8 mouse cellular contexts compared by ENCODE assay signal in the genomic region with DNA sequence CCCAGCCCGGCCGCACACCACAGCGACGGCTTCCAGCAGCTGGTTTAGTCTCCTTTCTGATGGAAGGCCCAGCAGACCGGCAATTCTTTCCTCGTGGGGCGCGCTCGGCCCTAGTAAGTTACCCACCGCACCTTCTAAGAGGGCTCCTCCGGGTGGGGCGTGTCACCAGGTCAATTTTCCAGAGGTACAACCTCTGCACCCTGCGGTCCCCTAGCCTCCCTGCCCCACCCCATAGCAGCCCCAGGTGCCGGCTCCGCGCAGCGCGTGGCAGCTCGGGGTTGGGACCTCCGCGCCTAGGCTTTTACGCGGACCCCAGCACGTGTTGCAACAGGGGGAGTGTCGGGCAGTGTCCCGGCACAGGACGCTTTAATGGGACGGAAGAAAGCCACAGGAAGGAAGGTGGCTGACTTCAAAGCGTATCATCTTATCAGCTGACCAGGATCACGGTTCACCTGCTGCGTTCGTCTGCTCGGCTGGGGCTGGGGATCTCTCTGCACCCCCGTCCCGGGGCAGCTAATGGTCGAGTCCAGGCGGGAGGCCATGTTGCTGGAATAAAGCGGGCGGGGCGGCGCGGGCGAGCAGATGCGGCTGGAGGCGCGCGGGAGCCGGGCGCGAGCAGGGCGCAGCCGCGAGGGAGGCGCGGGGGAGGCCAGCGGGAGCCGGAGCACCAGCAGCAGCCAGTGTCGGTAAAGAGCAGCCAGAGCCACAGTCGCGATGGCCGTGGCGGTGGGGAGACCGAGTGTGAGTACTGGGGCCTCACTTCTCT. TPM values are rescaled to one million over a fixed set of nuclear protein-coding genes. Genes with fewer than 3 reads are reported as not detected.
A peak's percentile ranks its signal among the peaks of the same experiment; 100 is the strongest.
DNase-seq lines count a peak whose midpoint lies in the region; ATAC-seq and TF ChIP-seq lines count a peak whose summit lies in the region.

A gene (plus strand): TSS at position 581 of the 766 bp plus-strand sequence.

- peaks cover 48% of the 10 kb centered on the region for H3K79me2 ChIP-seq in MEL (ENCODE audit: control insufficient read depth, insufficient read depth, low read length, poor library complexity)

- TF ChIP-seq POLR2A in MEL (IDR thresholded peaks at IDR 0.05; ENCODE audit: control insufficient read depth in 1 of 2, insufficient read depth in 1 of 2, low read depth in 1 of 2, low read length in 2 of 2, poor library complexity in 1 of 2): peak; percentile 68 to 84
- peak; percentile 58 for TF ChIP-seq POLR2A in cerebellum, adult 2 months (IDR thresholded peaks at IDR 0.05; ENCODE audit: borderline replicate concordance, insufficient read depth, low read length)

- peaks cover 0 to 20% of the 10 kb centered on the region in 2 experiments; a peak in 2 of 4 replicates for H3K36me3 ChIP-seq in MEL (ENCODE audit: control insufficient read depth in 1 of 2, insufficient read depth in 2 of 2, low read length in 2 of 2)
- H3K36me3 ChIP-seq in lung, embryonic 16.5 days (ENCODE audit: control insufficient read depth, insufficient read depth, low read length): no peaks in the 10 kb centered on the region

- TF ChIP-seq EP300 in MEL (IDR thresholded peaks at IDR 0.05; ENCODE audit: low read depth in 1 of 2, low read length in 2 of 2): no peak

- peak within 1 kb of the TSS; percentile 95 to 99 for H3K4me3 ChIP-seq in MEL (ENCODE audit: control insufficient read depth in 1 of 2, insufficient read depth in 1 of 2, low read depth in 2 of 2, low read length in 2 of 2)
- peak within 1 kb of the TSS; percentile 97 for H3K4me3 ChIP-seq in cerebellum, adult 2 months (replicated peaks; ENCODE audit: insufficient read depth, low read depth, low read length)
- peak within 1 kb of the TSS; percentile 86 for H3K4me3 ChIP-seq in lung, embryonic 16.5 days (ENCODE audit: low read length)

- H3K9me3 ChIP-seq in MEL (replicated peaks; ENCODE audit: insufficient read depth, low read length): no peaks in the 10 kb centered on the region
- no peaks in the 10 kb centered on the region for H3K9me3 ChIP-seq in lung, embryonic 16.5 days (ENCODE audit: control insufficient read depth, low read length)

- H3K4me2 ChIP-seq in lung, embryonic 16.5 days (ENCODE audit: low read depth, low read length): peak within 1 kb of the TSS; percentile 83

- WGBS in cerebellum, adult 2 months: under 1% methylated on average over 63 of the region's 63 CpGs
- WGBS in lung, embryonic 16.5 days: 0% methylated on average over 57 of the region's 63 CpGs

- ATAC-seq in hematopoietic stem cell, adult 5-6 weeks (replicated peaks in 1 of 2; ENCODE audit: insufficient read depth in 1 of 2, low FRiP score in 2 of 2, low TSS enrichment in 1 of 2, low read depth in 1 of 2, poor library complexity in 2 of 2, severe bottlenecking in 2 of 2): peak; percentile 83 to 86
- peak; percentile 90 for ATAC-seq in lung, embryonic 16.5 days (ENCODE audit: low read depth)

- no peak for TF ChIP-seq CTCF in MEL (IDR thresholded peaks at IDR 0.05 in 2 of 3, conservative IDR thresholded peaks at IDR 0.05 in 1 of 3; ENCODE audit: control insufficient read depth in 1 of 3, insufficient read depth in 1 of 3, low read depth in 2 of 3, low read length in 3 of 3, poor library complexity in 1 of 3, severe bottlenecking in 1 of 3)
- no peak for TF ChIP-seq CTCF in cerebellum, adult 2 months (IDR thresholded peaks at IDR 0.05; ENCODE audit: borderline replicate concordance, insufficient read depth, low read depth, low read length)

- H3K4me1 ChIP-seq in MEL (ENCODE audit: control insufficient read depth in 1 of 2, insufficient read depth in 2 of 2, low read length in 2 of 2): peaks cover 0 to 22% of the 10 kb centered on the region in 2 experiments; a peak in 2 of 4 replicates
- peaks cover 11% of the 10 kb centered on the region for H3K4me1 ChIP-seq in cerebellum, adult 2 months (ENCODE audit: control insufficient read depth, insufficient read depth, low read length)
- H3K4me1 ChIP-seq in lung, embryonic 16.5 days (replicated peaks; ENCODE audit: control insufficient read depth, insufficient read depth, low read length): peaks cover 41% of the 10 kb centered on the region

- peak; percentile 92 for DNase-seq in MEL (ENCODE audit: low read depth, low spot score)
- peak; percentile 93 to 97 for DNase-seq in cerebellum, adult 2 months
- DNase-seq in forelimb bud, embryonic 11.5 days (ENCODE audit: low read depth, low spot score): peak; percentile 89
- DNase-seq in layer of hippocampus, adult 9-10 months (ENCODE audit: low spot score): peak; percentile 84
- DNase-seq in ovary, postnatal 10 days (ENCODE audit: low spot score): peak; percentile 95
- DNase-seq in thymus, postnatal 10 days (ENCODE audit: low spot score in 2 of 2): peak; percentile 83 to 87

- H3K27ac ChIP-seq in MEL (ENCODE audit: control insufficient read depth, low read depth, low read length): peak within 1 kb of the TSS; percentile 75
- H3K27ac ChIP-seq in cerebellum, adult 2 months (ENCODE audit: insufficient read depth, low read length): peak within 1 kb of the TSS; percentile 96
- H3K27ac ChIP-seq in lung, embryonic 16.5 days (ENCODE audit: low read length): peak within 1 kb of the TSS; percentile 94

- no peak for TF ChIP-seq RAD21 in MEL (IDR thresholded peaks at IDR 0.05; ENCODE audit: low read depth, low read length)

- H3K9ac ChIP-seq in MEL (ENCODE audit: control insufficient read depth, low read depth, low read length, poor library complexity, severe bottlenecking): peak within 1 kb of the TSS; percentile 96
- H3K9ac ChIP-seq in lung, embryonic 16.5 days (ENCODE audit: low read length): peak within 1 kb of the TSS; percentile 92

- H3K27me3 ChIP-seq in MEL (ENCODE audit: control insufficient read depth in 1 of 2, insufficient read depth in 2 of 2, low read length in 2 of 2): no peaks in the 10 kb centered on the region
- H3K27me3 ChIP-seq in cerebellum, adult 2 months (ENCODE audit: control insufficient read depth, insufficient read depth, low read length): no peaks in the 10 kb centered on the region
- no peaks in the 10 kb centered on the region for H3K27me3 ChIP-seq in lung, embryonic 16.5 days (ENCODE audit: control insufficient read depth, insufficient read depth, low read depth, low read length)

TF ChIP-seq in MEL, 35 proteins besides CTCF, POLR2A, EP300 and RAD21 (continues in another document):
- TF ChIP-seq ELF1 (IDR thresholded peaks at IDR 0.05; ENCODE audit: low read depth, low read length): no peak
- peak; percentile 60 for TF ChIP-seq MYC (IDR thresholded peaks at IDR 0.05; ENCODE audit: low read depth, low read length)
- peak; percentile 83 for TF ChIP-seq SIN3A (IDR thresholded peaks at IDR 0.05; ENCODE audit: low read length)
- TF ChIP-seq MXI1 (IDR thresholded peaks at IDR 0.05; ENCODE audit: low read depth, low read length): peak; percentile 84
- peak; percentile 84; the same call in 1 of the 2 replicates for TF ChIP-seq ZMIZ1 (IDR thresholded peaks at IDR 0.05; ENCODE audit: low read depth, low read length)
- no peak for TF ChIP-seq JUND (IDR thresholded peaks at IDR 0.05; ENCODE audit: low read depth, low read length)
- TF ChIP-seq KAT2A (conservative IDR thresholded peaks at IDR 0.05; ENCODE audit: low read depth, low read length): no peak
- TF ChIP-seq MAZ (IDR thresholded peaks at IDR 0.05; ENCODE audit: low read depth, low read length): peak; percentile 91; the same call in 1 of the 2 replicates
- TF ChIP-seq ZKSCAN1 (IDR thresholded peaks at IDR 0.05; ENCODE audit: low read depth, low read length): no peak
- peak; percentile 100 for TF ChIP-seq CHD1 (IDR thresholded peaks at IDR 0.05; ENCODE audit: low read depth, low read length)
- TF ChIP-seq NELFE (IDR thresholded peaks at IDR 0.05; ENCODE audit: low read depth, low read length): peak; percentile 89
- no peak for TF ChIP-seq TAL1 (IDR thresholded peaks at IDR 0.05; ENCODE audit: low read length)
- TF ChIP-seq SMC3 (IDR thresholded peaks at IDR 0.05; ENCODE audit: low read depth, low read length): no peak
- no peak for TF ChIP-seq MEF2A (IDR thresholded peaks at IDR 0.05; ENCODE audit: extremely low read depth, insufficient replicate concordance, low read depth, low read length, poor library complexity, severe bottlenecking)
- TF ChIP-seq RCOR1 (IDR thresholded peaks at IDR 0.05; ENCODE audit: low read depth, low read length): no peak
- TF ChIP-seq BHLHE40 (IDR thresholded peaks at IDR 0.05; ENCODE audit: borderline replicate concordance, low read depth, low read length): no peak
- TF ChIP-seq NRF1 (IDR thresholded peaks at IDR 0.05; ENCODE audit: insufficient read depth, low read depth, low read length, poor library complexity, severe bottlenecking): peak; percentile 62
- peak; percentile 27; the same call in 1 of the 2 replicates for TF ChIP-seq TCF12 (IDR thresholded peaks at IDR 0.05; ENCODE audit: low read depth, low read length)
- peak; percentile 78 for TF ChIP-seq TBP (IDR thresholded peaks at IDR 0.05; ENCODE audit: low read depth, low read length)
- 0 out of 2 replicates have a peak, but pooled peaks have one; percentile 42 for TF ChIP-seq POLR2AphosphoS5 (IDR thresholded peaks at IDR 0.05; ENCODE audit: borderline replicate concordance, low read depth, low read length)
- TF ChIP-seq MAX (IDR thresholded peaks at IDR 0.05; ENCODE audit: low read length): peak; percentile 75
- no peak for TF ChIP-seq GATA1 (IDR thresholded peaks at IDR 0.05; ENCODE audit: low read depth, low read length)
- TF ChIP-seq ETS1 (IDR thresholded peaks at IDR 0.05; ENCODE audit: low read depth, low read length): no peak
- TF ChIP-seq USF1 (IDR thresholded peaks at IDR 0.05; ENCODE audit: low read depth, low read length): peak; percentile 61
- no peak for TF ChIP-seq MAFK (IDR thresholded peaks at IDR 0.05; ENCODE audit: borderline replicate concordance, low read depth, low read length)
- TF ChIP-seq GABPA (IDR thresholded peaks at IDR 0.05; ENCODE audit: low read depth, low read length): no peak
- TF ChIP-seq POLR2AphosphoS2 (IDR thresholded peaks at IDR 0.05; ENCODE audit: low read length): peak; percentile 68; the same call in 1 of the 2 replicates
- no peak for TF ChIP-seq E2F4 (IDR thresholded peaks at IDR 0.05; ENCODE audit: borderline replicate concordance, low read depth, low read length)
- TF ChIP-seq ZNF384 (IDR thresholded peaks at IDR 0.05; ENCODE audit: low read depth, low read length): no peak
- TF ChIP-seq USF2 (IDR thresholded peaks at IDR 0.05; ENCODE audit: borderline replicate concordance in 1 of 2, insufficient read depth in 1 of 2, low read depth in 1 of 2, low read length in 2 of 2): no peak

RNA-seq across cellular contexts. Expression of the gene that starts here (rescaled TPM):
- total RNA-seq in MEL (2012; rRNA removed): 34.9 and 46.7 TPM in 2 replicates
- polyA plus RNA-seq in MEL (2012; ENCODE audit: insufficient read depth in 1 of 2, insufficient read length in 2 of 2, low read depth in 1 of 2, low replicate concordance in 2 of 2, missing spikeins in 1 of 2): 100 to 1,000 TPM in 1 of 2 experiments, 10 to 100 TPM in 1; 87.2 to 245 TPM
- 74.0 and 77.7 TPM in 2 replicates for polyA plus RNA-seq in cerebellum, adult 2 months (2012; rRNA removed)
- total RNA-seq in hematopoietic stem cell, adult 5-6 weeks (2017): 40.8 and 59.0 TPM in 2 replicates
- polyA plus RNA-seq in lung, embryonic 16.5 days (2015; fragmentation: Nextera tagmentation; extraction: Ambion mirVana): 142 and 157 TPM in 2 replicates

Comparison
In these comparisons a context has a peak if more than half of its experiments do, and no peak if none do; other contexts are left out.
1. Peak in every context shown above with its lines: DNase-seq, ATAC-seq, H3K4me3 ChIP-seq and H3K27ac ChIP-seq.